Mouse (Mus musculus) limb, embryonic 14.5 days (tissue): ENCODE measurements at regions not wholly inside any gene's neighbourhood (a gene's known extent, or its start where the extent isn't known, plus 50 kb on each side); places are given as distances from the start of the nearest gene placed in this dataset.

ENCODE experiments used
- ATAC-seq: fragments of 200-750 bp; cut with Nextera tagmentation; 2 replicates; pipeline ENCODE4 v1.8.0; 2017; ENCODE audit warnings: low read depth, moderate number of reproducible peaks, moderate TSS enrichment; ENCODE audit not compliant: low FRiP score
- DNase-seq: peaks from one replicate; pipeline ENCODE4 v3.0.0-alpha.2; 2015; ENCODE audit warnings: low spot score
- H3K27ac ChIP-seq: fragments of 300-500 bp; sonication (generic); replicated peaks from 2 replicates; pipeline ENCODE4 v1.5.1; 2014; ENCODE audit warnings: low read depth, mild to moderate bottlenecking, low read length, moderate library complexity, mixed read lengths
- H3K27me3 ChIP-seq: fragments of 300-500 bp; sonication (generic); 2 replicates; pipeline ENCODE4 v1.6.1; 2014; ENCODE audit warnings: low read length, mixed read lengths; ENCODE audit not compliant: control insufficient read depth, insufficient read depth
- H3K36me3 ChIP-seq: fragments of 300-500 bp; sonication (generic); 2 replicates; pipeline ENCODE4 v1.6.1; 2014; ENCODE audit warnings: mild to moderate bottlenecking, low read length, moderate library complexity, mixed read lengths; ENCODE audit not compliant: control insufficient read depth, insufficient read depth
- H3K4me1 ChIP-seq: fragments of 300-500 bp; sonication (generic); 2 replicates; pipeline ENCODE4 v1.6.1; 2014; ENCODE audit warnings: antibody characterized with exemption, low read length, mixed read lengths; ENCODE audit not compliant: control insufficient read depth, insufficient read depth
- H3K4me2 ChIP-seq: fragments of 300-500 bp; sonication (generic); replicated peaks from 2 replicates; pipeline ENCODE4 v1.6.1; 2014; ENCODE audit warnings: low read depth, mild to moderate bottlenecking, low read length, moderate library complexity; ENCODE audit not compliant: severe bottlenecking
- H3K4me3 ChIP-seq: fragments of 300-500 bp; sonication (generic); replicated peaks from 2 replicates; pipeline ENCODE4 v1.5.1; 2014; ENCODE audit warnings: low read length
- H3K9ac ChIP-seq: fragments of 300-500 bp; sonication (generic); 2 replicates; pipeline ENCODE4 v1.6.1; 2014; ENCODE audit warnings: mild to moderate bottlenecking, low read depth, low read length, moderate library complexity; ENCODE audit not compliant: severe bottlenecking
- H3K9me3 ChIP-seq: fragments of 300-500 bp; sonication (generic); 2 replicates; pipeline ENCODE4 v1.6.1; 2016; ENCODE audit warnings: low read length; ENCODE audit not compliant: control insufficient read depth
- POLR2A ChIP-seq: fragments of 200-500 bp; IDR thresholded peaks from 2 replicates; pipeline ENCODE4 v1.8.0; 2012; ENCODE audit warnings: inconsistent platforms, mild to moderate bottlenecking, moderate library complexity, borderline replicate concordance; ENCODE audit not compliant: insufficient read depth, insufficient read length; ENCODE audit errors: extremely low read depth
- WGBS: fragments of 180-500 bp; shearing (Covaris S2); extraction: QIAGEN DNeasy Blood & Tissue Kit; methylation state at CpG from one replicate; pipeline ENCODE4 v1.1.7; 2014; 5-methylcytosine and 5-hydroxymethylcytosine counted together

- H3K9me3 ChIP-seq: no peaks in the 10 kb centered on the region
- DNase-seq (no peak), ATAC-seq (no peak)
- H3K27me3 ChIP-seq: no peaks in the 10 kb centered on the region
- TF ChIP-seq POLR2A: no peak
- 85% methylated on average over 5 of the region's 5 CpGs for WGBS
- H3K4me1 ChIP-seq: no peaks in the 10 kb centered on the region; the same call in 1 of the 2 replicates
- no peak overlapping the region for H3K27ac ChIP-seq
- no peak overlapping the region for H3K4me3 ChIP-seq
- no peak overlapping the region for H3K9ac ChIP-seq
- no peak overlapping the region for H3K4me2 ChIP-seq
- no peaks in the 10 kb centered on the region for H3K36me3 ChIP-seq
Observed at GRCm38 (mm10) chr10:66882825-66883224, 213.1 kb upstream of the Jmjd1c start.

DNA sequence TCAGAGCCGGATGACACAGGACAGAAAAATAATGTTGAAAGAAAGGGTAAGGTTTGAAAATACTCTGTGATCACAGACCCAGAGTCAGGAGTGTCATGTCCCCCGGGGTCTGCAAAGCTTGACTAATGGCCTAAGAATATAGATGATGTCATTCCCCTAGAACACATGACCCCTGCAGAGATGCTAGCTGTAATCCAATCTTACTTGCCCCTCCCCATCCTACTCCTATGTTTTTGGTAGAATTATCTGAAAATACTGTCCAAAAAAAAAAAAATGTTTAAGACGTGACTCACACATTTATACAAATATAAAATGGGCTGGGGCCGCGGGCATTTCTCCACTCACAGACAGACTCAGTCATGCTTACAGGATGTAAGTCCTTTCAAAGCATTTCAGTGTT lies 210.3 kb upstream of the Jmjd1c start:
- Histone ChIP-seq H3K4me2 (no peak overlapping the region), H3K4me1 (no peaks in the 10 kb centered on the region), H3K4me3 (no peak overlapping the region), H3K9me3 (no peaks in the 10 kb centered on the region), H3K27ac (no peak overlapping the region), H3K27me3 (no peaks in the 10 kb centered on the region), H3K36me3 (no peaks in the 10 kb centered on the region), H3K9ac (no peak overlapping the region)
- WGBS: 72% methylated on average over 5 of the region's 5 CpGs
- DNase-seq (no peak), ATAC-seq (no peak)
- no peak for TF ChIP-seq POLR2A

DNA sequence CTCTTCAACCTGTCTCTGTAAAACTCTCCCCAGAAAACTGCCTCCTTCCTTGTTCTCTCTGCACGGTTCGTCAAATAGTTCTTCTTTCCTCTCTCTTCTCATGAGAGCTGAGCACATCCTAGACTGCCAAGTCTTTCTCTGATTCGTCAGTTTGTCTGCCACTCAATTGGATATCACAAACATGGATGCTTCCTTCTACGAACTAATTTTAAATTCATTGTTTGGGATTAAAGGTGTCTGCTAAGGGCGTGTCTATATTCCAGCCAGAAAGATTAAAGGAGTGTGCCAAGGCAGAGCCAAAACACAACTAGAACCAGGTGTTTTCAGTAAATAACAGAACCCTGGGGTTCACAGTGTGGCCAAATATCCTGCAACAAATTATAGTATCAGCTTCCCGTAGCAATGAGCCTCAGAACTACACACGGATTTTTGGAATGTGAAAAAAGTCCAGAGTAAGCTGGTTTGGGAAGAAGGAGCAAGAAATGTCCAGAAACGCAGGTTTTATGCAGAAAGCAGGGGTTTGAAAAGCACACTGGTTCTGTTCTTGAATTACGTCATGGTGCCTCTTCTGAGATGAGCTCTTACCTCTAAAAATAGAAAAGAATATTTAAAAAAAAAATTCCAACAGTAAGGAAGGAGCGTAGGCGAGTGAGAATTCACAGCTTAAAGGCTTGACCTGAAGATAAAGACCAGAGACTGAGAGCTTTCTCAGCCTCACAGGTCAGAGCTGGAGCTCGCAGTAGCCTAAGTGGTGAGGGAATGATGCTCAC lies 206.0 kb upstream of the Jmjd1c start:
- 52% methylated on average over 12 of the region's 12 CpGs for WGBS
- H3K4me2 ChIP-seq: no peak overlapping the region
- H3K4me1 ChIP-seq: no peaks in the 10 kb centered on the region
- no peaks in the 10 kb centered on the region for H3K36me3 ChIP-seq
- H3K9me3 ChIP-seq: no peaks in the 10 kb centered on the region
- no peak overlapping the region for H3K9ac ChIP-seq
- H3K27me3 ChIP-seq: no peaks in the 10 kb centered on the region
- H3K4me3 ChIP-seq: no peak overlapping the region
- TF ChIP-seq POLR2A: no peak
- ATAC-seq (peak; percentile 65), DNase-seq (peak; percentile 70)
- H3K27ac ChIP-seq: 0 out of 2 replicates have a peak overlapping the region, but pooled peaks have one; percentile 13

- no peak for TF ChIP-seq POLR2A
- no peak for ATAC-seq
- Histone ChIP-seq H3K4me2 (no peak overlapping the region), H3K4me3 (no peak overlapping the region), H3K9me3 (no peaks in the 10 kb centered on the region), H3K27ac (no peak overlapping the region), H3K27me3 (no peaks in the 10 kb centered on the region), H3K36me3 (no peaks in the 10 kb centered on the region), H3K9ac (no peak overlapping the region), H3K4me1 (no peaks in the 10 kb centered on the region)
- WGBS: 79% methylated on average over 1 of the region's 1 CpGs
- no peak for DNase-seq
Observed at GRCm38 (mm10) chr10:66891811-66892210, 204.1 kb upstream of the Jmjd1c start.

GRCm38 (mm10) chr10:66893836-66894235 lies 202.1 kb upstream of the Jmjd1c start:
- H3K4me3 ChIP-seq: no peak overlapping the region
- no peak overlapping the region for H3K4me2 ChIP-seq
- TF ChIP-seq POLR2A: no peak
- H3K9me3 ChIP-seq: no peaks in the 10 kb centered on the region
- H3K4me1 ChIP-seq: no peaks in the 10 kb centered on the region
- H3K27ac ChIP-seq: no peak overlapping the region
- ATAC-seq (no peak), DNase-seq (no peak)
- H3K27me3 ChIP-seq: no peaks in the 10 kb centered on the region
- 92% methylated on average over 14 of the region's 14 CpGs for WGBS
- no peaks in the 10 kb centered on the region for H3K36me3 ChIP-seq
- no peak overlapping the region for H3K9ac ChIP-seq
